Mouse (Mus musculus): ENCODE measurements around the gene Ermard.
"Not testable (repeated sequence)": the region's sequence is repeated elsewhere in the genome, so short reads cannot be mapped to it uniquely, and the experiment has no call there.

The Ermard gene

DNA sequence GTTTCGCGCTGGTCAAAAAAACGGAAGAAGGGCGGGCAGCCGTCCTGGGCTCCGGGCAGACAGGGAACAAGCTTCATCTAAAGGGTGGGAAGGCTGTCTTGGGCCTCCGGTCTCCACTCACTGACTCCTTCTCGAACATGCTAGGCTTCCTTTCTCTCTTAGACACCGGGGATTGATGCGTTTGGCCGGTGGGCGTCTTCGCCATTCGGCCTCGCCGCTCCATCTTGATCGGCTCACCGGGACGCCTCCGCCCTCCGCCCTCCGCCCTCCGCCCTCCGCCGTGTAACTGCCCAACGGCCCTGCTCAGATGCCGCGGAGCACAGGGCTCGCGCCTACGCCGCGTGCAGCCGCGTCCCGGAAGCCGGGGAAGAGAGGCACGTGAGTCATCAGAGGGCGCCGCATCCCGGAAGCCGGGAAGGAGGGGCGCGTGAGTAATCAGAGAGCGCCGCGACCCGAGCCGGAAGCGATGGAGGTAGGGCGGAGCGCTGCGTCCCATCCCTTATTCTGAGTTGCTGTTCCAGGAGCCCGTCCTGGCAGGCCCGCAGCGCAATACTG is at the start of gene Ermard, which contains the start of the genes Tcte3 and Gm3448:
TSS of gene Ermard (plus strand) at position 34 of the 555 bp plus-strand sequence.
TSS of gene Tcte3 (minus strand) at position 314 of the 555 bp plus-strand sequence.
TSS of gene Gm3448 (minus strand) at position 363 of the 555 bp plus-strand sequence.
- peak; percentile 11 to 29 for DNase-seq (ENCODE audit: low spot score in 2 of 2)

DNA sequence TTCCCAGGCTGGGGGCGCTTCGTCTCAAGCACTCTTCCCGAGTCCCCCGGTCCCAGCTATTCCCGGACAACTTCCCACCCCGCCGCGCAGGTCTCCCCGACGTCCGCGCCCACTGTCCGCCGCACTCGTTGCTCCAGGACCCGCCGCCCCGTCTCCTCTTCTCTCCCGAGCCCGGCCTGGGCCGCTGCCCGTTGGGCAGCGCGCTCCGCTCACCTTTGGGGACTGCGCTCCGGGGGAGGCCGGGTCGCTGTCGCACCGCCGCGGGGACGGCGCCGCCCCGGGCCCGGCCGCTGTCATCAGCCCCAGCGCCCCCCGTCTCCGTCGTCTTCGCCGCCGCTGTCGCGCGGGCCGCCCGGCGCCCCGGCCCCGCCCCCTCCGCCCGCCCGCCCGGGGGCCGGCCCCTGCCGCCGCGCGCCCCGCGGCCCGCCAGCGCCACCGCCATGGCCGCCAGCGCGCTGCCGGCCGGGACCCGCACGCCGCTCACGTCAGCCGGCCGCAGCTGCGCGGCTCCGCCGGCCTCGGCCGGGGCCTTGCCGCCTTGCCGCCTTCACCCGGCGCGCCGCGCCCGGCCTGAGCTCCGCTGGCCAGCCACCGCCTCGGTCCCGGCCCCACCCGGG is 48.4 kb upstream of the Ermard start:
- not testable (repeated sequence) for DNase-seq (ENCODE audit: low spot score in 2 of 2)

GRCm38 (mm10) chr17:14993139-14993832 is 47.7 kb upstream of the Ermard start:
- not testable (repeated sequence) for DNase-seq (ENCODE audit: low spot score in 2 of 2)

GRCm38 (mm10) chr17:14994140-14994539 is 46.9 kb upstream of the Ermard start:
- not testable (repeated sequence) for DNase-seq (ENCODE audit: low spot score in 2 of 2)

GRCm38 (mm10) chr17:15000047-15000446 is 41.0 kb upstream of the Ermard start:
- DNase-seq (ENCODE audit: low spot score in 2 of 2): not testable (repeated sequence)

DNA sequence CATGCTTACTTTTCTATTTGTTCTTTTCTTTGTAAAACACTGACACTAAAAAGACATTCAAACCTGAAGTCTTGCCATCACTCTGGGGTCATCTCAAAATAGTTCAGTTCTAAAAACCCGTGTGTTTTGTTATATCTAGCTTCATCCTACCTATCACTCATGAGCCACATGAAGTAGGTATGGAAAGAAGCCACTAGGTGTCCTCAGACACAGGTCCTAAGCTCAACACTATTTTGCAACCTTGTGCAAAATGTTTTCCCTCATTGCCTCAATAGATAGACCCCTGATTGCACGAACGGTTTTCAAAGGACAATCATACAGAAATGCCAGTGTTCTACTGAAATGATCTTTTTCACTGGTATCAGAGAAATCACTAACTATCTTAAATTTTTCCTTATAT is 31.9 kb upstream of the Ermard start:
- not testable (repeated sequence) for DNase-seq (ENCODE audit: low spot score in 2 of 2)

DNA sequence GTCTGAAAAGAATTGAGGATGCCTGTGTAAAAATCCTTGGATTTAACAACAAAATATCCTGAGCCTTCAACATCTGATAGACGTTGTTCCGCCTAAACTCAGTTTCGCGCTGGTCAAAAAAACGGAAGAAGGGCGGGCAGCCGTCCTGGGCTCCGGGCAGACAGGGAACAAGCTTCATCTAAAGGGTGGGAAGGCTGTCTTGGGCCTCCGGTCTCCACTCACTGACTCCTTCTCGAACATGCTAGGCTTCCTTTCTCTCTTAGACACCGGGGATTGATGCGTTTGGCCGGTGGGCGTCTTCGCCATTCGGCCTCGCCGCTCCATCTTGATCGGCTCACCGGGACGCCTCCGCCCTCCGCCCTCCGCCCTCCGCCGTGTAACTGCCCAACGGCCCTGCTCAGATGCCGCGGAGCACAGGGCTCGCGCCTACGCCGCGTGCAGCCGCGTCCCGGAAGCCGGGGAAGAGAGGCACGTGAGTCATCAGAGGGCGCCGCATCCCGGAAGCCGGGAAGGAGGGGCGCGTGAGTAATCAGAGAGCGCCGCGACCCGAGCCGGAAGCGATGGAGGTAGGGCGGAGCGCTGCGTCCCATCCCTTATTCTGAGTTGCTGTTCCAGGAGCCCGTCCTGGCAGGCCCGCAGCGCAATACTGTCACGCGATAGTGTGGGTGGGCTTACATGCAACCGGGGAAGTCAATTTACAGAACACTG is 31.1 kb upstream of the Ermard start, which contains the start of gene Gm3435:
TSS of gene Gm3435 (plus strand) at position 471 of the 708 bp plus-strand sequence.
- DNase-seq (ENCODE audit: low spot score in 2 of 2): not testable (repeated sequence)

DNA sequence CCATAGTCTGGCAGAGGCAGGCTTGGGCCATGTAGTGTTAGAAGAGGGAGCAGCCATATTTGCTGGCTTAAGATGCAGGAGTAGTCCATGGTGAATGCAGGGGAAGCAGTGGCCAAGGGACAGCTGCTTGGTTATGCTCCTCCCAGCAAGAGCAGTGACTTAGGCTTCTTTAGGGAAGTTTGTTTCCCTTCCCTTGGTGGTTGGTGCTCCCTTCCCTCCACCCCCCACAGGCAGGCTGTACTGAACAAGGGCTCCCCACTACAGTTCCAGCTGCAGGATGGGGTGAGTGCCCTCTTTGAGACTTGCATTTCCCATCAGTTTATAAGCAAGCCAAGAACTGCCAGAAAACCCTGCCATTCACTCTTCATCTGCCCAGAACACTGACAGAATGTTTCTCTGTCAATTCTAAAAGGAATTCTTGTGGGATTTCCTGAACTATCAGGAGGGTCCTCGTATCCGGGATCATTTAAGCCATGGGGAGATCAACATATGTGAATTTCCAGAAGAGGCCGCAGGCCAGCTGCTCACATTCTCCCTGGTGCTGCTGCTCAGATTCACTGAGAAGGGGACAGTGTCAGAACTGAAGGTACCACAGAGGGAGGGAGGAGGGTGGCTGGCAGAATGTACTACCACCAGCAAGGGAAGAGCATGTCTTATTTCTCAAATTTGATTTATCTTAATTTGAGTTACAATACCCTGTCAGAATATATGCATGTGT is 19.3 kb upstream of the Ermard start:
- DNase-seq (ENCODE audit: low spot score in 2 of 2): peak; percentile 2

GRCm38 (mm10) chr17:15023878-15024492 is 17.0 kb upstream of the Ermard start:
- not testable (repeated sequence) for DNase-seq (ENCODE audit: low spot score in 2 of 2)

DNA sequence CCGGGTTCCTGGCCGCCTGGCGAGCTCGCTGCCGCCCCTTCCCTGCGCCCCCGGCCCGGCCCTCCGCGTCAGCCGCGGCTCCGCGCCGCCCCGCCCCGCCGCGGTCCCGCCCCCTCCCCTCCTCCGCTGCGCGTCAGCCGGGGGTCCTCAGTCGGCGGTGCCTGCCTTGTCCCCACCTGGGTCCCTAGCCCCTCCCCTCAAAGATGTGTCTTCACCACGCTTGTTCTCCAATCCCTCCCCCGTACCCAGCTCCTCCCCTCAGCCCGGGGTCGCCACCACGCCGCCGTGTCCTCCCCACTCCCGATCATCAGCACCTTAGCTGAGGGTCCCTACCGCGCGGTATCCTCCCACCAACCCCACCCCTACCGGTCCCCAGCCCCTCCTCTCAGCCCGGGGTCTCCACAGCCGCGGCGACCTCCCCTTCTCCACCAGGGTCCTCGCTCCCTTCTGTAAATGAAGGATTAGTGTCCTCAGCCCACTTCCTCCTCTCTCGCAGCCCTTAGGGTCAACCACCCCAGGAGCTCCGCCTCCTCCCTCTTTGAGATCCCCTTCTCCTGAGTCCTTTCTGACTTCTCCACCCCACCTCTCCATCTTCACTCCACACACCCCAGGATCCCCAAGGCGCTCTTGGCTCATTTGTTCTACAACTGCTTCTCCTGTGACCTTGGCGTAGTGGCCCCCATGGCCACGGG is 16.4 kb upstream of the Ermard start:
- DNase-seq (ENCODE audit: low spot score in 2 of 2): not testable (repeated sequence)

- not testable (repeated sequence) for DNase-seq (ENCODE audit: low spot score in 2 of 2)
These were observed 15.5 kb upstream of the Ermard start for GRCm38 (mm10) chr17:15025513-15025912.

DNA sequence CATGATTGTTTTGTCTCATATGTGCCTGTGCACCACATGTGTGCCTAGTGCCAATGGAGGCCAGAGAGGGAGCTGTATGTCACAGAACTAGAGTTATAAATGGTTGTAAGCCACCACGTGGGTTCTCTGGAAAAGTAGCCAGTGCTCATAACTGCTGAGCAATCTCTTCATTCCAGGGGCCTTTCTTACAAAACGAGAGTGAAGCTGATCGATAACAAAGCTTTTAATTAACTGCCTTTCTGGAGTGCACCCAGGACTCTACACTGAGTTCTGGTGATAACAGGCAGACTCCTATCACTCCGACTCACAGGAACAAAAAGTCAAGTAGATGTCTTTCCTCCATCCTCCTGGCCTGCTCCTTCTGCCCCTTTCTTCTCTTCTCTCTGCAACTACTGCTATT is 9.6 kb upstream of the Ermard start:
- DNase-seq (ENCODE audit: low spot score in 2 of 2): not testable (repeated sequence)

DNA sequence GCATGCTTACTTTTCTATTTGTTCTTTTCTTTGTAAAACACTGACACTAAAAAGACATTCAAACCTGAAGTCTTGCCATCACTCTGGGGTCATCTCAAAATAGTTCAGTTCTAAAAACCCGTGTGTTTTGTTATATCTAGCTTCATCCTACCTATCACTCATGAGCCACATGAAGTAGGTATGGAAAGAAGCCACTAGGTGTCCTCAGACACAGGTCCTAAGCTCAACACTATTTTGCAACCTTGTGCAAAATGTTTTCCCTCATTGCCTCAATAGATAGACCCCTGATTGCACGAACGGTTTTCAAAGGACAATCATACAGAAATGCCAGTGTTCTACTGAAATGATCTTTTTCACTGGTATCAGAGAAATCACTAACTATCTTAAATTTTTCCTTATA is 553 bp upstream of the Ermard start:
- DNase-seq (ENCODE audit: low spot score in 2 of 2): not testable (repeated sequence)

DNA sequence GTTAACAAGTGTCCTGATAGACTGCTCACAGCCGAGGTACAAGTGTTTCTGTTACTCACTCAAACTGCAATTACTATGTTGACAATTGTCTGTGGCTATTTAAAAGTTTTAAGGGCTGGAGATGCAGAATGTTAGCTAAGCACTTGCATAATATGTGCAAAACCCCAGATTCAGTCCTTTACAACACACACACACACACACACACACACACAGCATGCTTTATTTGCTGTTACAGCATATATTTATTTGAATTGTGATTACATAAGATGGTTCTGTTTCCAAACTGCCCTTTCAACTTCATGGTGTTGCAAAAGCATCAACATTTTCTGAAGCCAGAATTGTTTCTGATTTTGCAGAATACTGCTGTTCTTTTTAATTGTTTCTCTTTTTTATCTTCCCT is 9.3 kb downstream of the Ermard start:
- DNase-seq (ENCODE audit: low spot score in 2 of 2): not testable (repeated sequence)

- not testable (repeated sequence) for DNase-seq (ENCODE audit: low spot score in 2 of 2)
These were observed 11.8 kb downstream of the Ermard start for GRCm38 (mm10) chr17:15052766-15053165.

- not testable (repeated sequence) for DNase-seq (ENCODE audit: low spot score in 2 of 2)
These were observed 12.3 kb downstream of the Ermard start for GRCm38 (mm10) chr17:15053183-15053828.

GRCm38 (mm10) chr17:15053829-15054200 is 12.8 kb downstream of the Ermard start:
- not testable (repeated sequence) for DNase-seq (ENCODE audit: low spot score in 2 of 2)

DNA sequence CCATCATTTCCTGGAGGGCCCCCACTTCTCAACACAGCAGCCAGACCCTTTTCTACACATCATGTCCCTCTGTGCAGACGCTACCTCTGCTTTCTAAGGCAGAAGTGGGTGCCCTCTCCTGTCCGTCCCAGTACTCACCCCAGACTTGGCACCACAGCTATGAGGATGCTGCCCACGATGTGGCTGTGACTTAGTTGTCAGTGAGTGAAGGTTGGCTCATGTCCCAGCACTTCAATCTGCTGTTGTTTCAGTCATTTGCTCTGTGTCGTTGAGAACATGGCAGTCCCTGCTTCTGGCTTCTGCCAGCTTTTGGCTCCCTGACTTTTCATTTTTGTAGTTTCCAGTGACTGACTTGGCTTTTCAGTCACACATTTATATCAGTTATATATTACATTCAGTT is 14.9 kb downstream of the Ermard start:
- DNase-seq (ENCODE audit: low spot score in 2 of 2): no peak

GRCm38 (mm10) chr17:15058161-15058591 is 17.2 kb downstream of the Ermard start:
- no peak for DNase-seq (ENCODE audit: low spot score in 2 of 2)

DNA sequence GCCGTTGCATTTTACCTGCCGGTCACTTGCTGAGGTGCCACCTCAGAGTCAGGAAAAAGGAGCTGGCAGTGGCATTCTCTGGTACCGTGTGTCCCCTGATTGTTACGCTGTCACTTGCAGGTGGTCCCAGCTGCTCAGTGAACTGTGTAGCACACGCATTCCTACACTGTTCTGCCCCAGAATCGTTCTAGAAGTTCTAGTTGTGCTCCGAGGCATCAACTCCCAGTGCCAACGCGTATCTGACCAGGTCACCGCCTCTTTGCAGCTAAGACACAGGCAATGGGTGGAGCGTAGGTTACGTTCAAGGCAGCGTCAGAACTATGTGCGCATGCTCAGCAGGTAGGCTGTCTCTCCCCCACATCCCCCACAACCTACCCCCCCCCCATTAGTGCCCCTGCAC is 18.6 kb downstream of the Ermard start:
- no peak for DNase-seq (ENCODE audit: low spot score in 2 of 2)
